Mouse (Mus musculus): Measurements from ENCODE around the gene Chac1. TPM values are rescaled to one million over a fixed set of nuclear protein-coding genes. Genes with fewer than 3 reads are reported as not detected.

Gene Chac1
- polyA plus RNA-seq, 1 experiment from 2014 or later = 34.2 TPM

DNA sequence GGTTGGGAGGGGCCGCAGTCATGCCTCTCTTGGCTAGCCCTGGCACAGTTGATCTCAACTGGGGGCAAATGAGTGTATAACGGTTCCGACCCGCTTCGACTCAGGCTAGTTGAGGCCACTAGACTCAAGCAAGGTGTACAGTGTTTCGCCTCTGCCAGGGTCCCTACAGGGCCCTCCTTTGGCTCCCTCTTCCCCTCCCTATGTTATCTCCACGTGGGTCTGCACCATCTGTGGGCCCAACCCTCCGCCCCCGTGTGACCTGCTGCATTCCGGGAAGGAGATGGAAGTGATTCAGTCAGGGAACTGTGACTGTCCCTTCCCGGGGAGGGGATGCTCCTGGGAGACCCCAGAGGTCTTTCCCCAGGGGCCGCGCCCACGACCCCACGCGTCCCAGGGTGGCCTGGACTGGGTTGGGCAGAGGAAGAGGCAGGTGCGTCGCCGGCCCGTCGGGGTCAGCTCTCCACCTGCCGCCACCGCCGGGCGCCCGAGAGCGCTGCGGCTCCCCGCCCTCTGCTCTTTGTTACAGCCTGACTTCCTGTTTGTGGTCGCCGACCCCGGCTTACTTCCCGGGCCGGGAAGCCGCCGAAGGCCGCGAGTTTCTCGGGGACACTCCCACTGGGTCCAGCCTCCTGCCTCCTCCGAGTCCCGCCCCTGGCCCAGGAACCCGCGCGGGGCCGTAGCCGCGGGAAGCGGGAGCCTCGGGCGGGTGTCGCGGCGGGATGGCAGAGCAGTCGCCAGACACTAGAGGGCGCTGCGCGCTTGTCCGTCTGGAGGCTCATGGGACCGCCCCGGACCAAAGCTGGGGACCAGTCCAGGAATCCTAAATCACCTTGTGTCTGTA, 13.4 kb upstream of the Chac1 start:
- DNase-seq (ENCODE audit: low read depth, low spot score) = no peak
- no peak for TF ChIP-seq CTCF (IDR thresholded peaks at IDR 0.05)
- in situ Hi-C loops (cut with MboI; ENCODE audit: low pct_unique_long_range_greater_than_20kb) = no loop called here
- no peaks in the 10 kb centered on the region for H3K27me3 ChIP-seq
- peak; percentile 86 for ATAC-seq
- CTCF ChIA-PET = interaction anchor here (0.7 to 2.4 kb wide), 15 partner anchors 9 to 107 kb away, joined by 3 to 23 read pairs (median 4); partner anchors contain the start of gene Vps18
- POLR2A ChIA-PET = no interaction called here

DNA sequence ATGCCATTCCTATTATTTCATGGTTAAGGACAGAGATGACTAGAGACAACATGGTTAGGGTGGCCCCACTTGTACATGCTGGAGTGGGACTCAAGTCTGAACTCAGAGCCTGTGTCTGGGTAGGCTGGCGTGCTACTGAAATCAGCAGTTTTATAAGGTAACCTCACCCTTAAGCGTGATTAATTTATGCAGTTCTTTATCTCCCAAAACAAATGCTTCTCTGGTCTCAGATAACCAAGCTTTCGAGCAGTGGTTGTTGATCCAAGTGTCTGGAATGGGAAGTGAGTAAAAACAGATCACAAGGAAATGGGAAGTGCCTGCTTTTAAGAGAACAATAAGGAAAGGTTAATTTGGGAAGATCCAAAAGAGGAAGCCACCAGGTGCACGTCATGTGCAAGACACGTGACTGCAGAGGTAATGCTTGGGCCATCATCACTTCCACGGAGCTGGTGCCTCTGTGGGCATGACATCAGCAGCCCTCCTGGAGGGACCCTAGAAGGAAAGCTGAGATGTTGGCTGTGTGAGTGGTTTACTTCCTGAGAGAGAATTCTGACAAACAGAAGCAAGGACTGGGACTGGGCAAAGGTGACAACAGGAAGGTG, 6.4 kb upstream of the Chac1 start:
- ChIA-PET POLR2A (no interaction called here), CTCF (interaction anchor here (1.1 kb wide), 1 partner anchor 43 kb away, joined by 3 read pairs; no protein-coding TSS in a partner anchor)
- no peak for TF ChIP-seq CTCF (IDR thresholded peaks at IDR 0.05)
- in situ Hi-C loops (cut with MboI; ENCODE audit: low pct_unique_long_range_greater_than_20kb) = loop anchor here (5.0 kb wide), 1 partner anchor 73 kb away; no protein-coding TSS in a partner anchor
- DNase-seq (ENCODE audit: low read depth, low spot score) (no peak), ATAC-seq (no peak)
- no peaks in the 10 kb centered on the region for H3K27me3 ChIP-seq

DNA sequence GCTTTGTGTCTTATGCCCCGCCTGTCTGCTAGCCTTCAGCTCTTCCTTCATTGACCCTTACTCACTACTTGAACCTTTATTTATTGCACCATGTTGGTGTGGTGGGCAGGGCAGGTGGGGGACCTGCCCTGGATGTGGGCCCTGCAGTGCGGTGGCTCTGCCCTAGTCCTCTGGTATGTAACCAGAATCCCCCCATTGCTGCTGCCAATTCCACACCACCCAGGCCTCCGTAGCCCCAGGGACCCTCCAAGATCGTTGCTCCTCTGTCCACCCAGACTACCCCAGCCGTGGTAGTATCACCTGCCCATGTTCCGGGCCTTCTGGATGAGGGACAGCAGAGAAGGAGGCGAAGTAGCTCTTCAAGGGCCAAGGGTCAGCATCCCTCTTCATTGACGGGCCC, 2.7 kb downstream of the Chac1 start:
- TF ChIP-seq CTCF (IDR thresholded peaks at IDR 0.05) = no peak
- ChIA-PET CTCF (interaction anchor here (0.7 kb wide), 1 partner anchor 15 kb away, joined by 3 read pairs; no protein-coding TSS in a partner anchor), POLR2A (no interaction called here)
- H3K27me3 ChIP-seq = no peaks in the 10 kb centered on the region
- ATAC-seq = no peak
- DNase-seq (ENCODE audit: low read depth, low spot score) = no peak
- in situ Hi-C loops (cut with MboI; ENCODE audit: low pct_unique_long_range_greater_than_20kb) = no loop called here

DNA sequence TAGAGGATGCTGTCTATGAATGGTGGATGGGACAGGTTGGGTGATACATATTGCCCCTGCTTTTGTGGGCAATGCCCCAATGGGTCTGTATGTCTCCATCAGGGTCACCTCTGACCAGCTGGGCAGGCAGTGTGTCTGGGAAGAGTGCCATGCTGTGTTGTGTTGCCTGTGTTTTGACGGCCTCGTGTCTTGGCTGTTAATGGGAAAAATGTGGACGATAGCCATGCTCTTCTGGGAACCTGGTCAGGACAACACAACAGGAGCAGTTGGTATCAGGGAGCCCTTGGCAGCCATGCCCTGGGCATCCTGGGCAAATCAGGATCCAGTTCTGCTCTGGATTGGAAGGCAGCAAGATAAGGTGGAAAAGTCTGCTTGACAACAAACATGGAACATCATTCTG, 4.1 kb downstream of the Chac1 start:
- ChIA-PET CTCF (interaction anchor here (1.0 kb wide), 2 partner anchors 10 to 46 kb away, joined by 3 read pairs; no protein-coding TSS in a partner anchor), POLR2A (no interaction called here)
- no peaks in the 10 kb centered on the region for H3K27me3 ChIP-seq
- no peak for TF ChIP-seq CTCF (IDR thresholded peaks at IDR 0.05)
- DNase-seq (ENCODE audit: low read depth, low spot score) = no peak
- in situ Hi-C loops (cut with MboI; ENCODE audit: low pct_unique_long_range_greater_than_20kb) = no loop called here
- no peak for ATAC-seq

DNA sequence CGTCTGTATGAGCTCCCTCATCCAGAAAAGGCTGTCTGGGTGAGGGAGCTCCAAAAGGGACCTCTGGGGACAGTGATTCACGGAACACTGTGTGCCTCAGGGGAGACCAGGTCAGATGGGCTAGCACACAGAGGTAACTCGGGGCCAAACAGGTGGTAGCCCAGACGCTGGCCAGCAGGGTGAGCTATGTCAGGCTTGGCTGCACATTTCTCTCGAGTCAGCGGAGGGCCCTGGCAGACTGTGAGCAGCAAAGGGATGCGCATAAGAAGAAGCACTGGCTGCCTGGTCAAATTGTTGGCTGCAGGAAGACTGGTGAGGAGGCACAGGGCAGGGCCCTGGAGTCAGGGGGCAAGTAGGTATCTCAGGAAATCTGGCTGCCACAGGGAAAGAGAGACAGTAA, 4.6 kb downstream of the Chac1 start:
- no peak for ATAC-seq
- ChIA-PET CTCF (interaction anchor here (1.0 kb wide), 2 partner anchors 9 to 46 kb away, joined by 3 read pairs; no protein-coding TSS in a partner anchor), POLR2A (no interaction called here)
- TF ChIP-seq CTCF (IDR thresholded peaks at IDR 0.05) = no peak
- no peak for DNase-seq (ENCODE audit: low read depth, low spot score)
- H3K27me3 ChIP-seq = no peaks in the 10 kb centered on the region
- in situ Hi-C loops (cut with MboI; ENCODE audit: low pct_unique_long_range_greater_than_20kb) = no loop called here

DNA sequence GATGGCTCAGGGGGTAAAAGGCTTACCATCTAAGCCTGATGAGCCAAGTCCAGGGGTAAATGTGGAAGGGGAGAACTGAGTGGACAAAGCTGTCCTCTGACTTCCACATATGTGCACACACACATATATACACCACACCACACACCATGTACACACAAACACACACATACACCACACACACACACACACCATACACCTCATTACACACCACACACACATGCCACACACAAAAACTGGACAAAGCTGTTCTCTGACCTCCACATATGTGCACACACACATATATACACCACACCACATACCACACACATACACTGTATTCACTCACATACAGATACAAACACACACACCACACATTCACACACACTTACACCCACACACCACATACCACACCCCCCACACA, 5.3 kb downstream of the Chac1 start:
- no peak for TF ChIP-seq CTCF (IDR thresholded peaks at IDR 0.05)
- no peak for ATAC-seq
- POLR2A ChIA-PET = interaction anchor here (0.6 kb wide), 1 partner anchor 15 kb away, joined by 3 read pairs; no protein-coding TSS in a partner anchor
- DNase-seq (ENCODE audit: low read depth, low spot score) = no peak
- H3K27me3 ChIP-seq = no peaks in the 10 kb centered on the region
- CTCF ChIA-PET = interaction anchor here (1.0 kb wide), 1 partner anchor 8 kb away, joined by 3 read pairs; no protein-coding TSS in a partner anchor
- in situ Hi-C loops (cut with MboI; ENCODE audit: low pct_unique_long_range_greater_than_20kb) = no loop called here

DNA sequence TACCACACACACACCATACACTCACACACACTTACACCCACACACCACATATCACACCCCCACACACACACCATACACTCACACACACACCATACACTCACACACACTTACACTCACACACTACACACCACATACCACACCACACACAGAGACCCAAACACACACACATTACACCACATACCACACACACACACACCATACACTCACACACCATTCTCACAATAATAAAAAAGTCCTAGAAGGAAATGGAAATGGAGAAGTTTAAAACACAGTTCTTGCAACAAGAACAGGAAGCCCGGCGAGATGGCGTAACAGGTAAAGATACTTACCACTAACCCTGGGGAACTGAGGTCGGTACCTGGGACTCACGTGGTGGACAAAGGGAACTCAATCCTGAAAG, 5.8 kb downstream of the Chac1 start:
- DNase-seq (ENCODE audit: low read depth, low spot score) (no peak), ATAC-seq (no peak)
- CTCF ChIA-PET = no interaction called here
- no peak for TF ChIP-seq CTCF (IDR thresholded peaks at IDR 0.05)
- POLR2A ChIA-PET = interaction anchor here (0.6 kb wide), 1 partner anchor 15 kb away, joined by 3 read pairs; no protein-coding TSS in a partner anchor
- no peaks in the 10 kb centered on the region for H3K27me3 ChIP-seq
- in situ Hi-C loops (cut with MboI; ENCODE audit: low pct_unique_long_range_greater_than_20kb) = no loop called here

DNA sequence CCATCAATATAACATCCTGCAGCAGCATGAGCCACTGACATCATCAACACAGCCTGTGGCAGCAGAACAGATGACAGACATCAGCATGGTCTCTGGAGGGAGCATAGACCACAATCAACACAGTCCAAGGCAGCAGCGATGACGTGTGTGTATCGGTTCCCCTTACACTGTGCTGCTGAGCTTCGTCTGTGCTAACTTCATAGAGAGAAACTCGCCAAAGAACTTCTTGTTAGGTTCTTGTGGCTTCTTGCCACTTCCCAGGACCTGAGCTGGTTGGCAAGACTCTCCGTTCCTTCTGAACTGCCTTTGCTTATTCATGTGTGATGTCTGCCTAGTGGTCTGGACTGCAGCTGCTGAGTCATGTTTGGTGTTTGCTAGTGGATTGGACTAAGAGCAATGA, 7.2 kb downstream of the Chac1 start:
- no peaks in the 10 kb centered on the region for H3K27me3 ChIP-seq
- ChIA-PET CTCF (interaction anchor here (0.8 kb wide), 1 partner anchor 55 kb away, joined by 3 read pairs; no protein-coding TSS in a partner anchor), POLR2A (interaction anchor here (0.5 kb wide), 2 partner anchors 64 to 739 kb away, joined by 3 to 4 read pairs; no protein-coding TSS in a partner anchor)
- DNase-seq (ENCODE audit: low read depth, low spot score) (no peak), ATAC-seq (no peak)
- in situ Hi-C loops (cut with MboI; ENCODE audit: low pct_unique_long_range_greater_than_20kb) = no loop called here
- no peak for TF ChIP-seq CTCF (IDR thresholded peaks at IDR 0.05)

- in situ Hi-C loops (cut with MboI; ENCODE audit: low pct_unique_long_range_greater_than_20kb) = no loop called here
- DNase-seq (ENCODE audit: low read depth, low spot score) (no peak), ATAC-seq (no peak)
- no peak for TF ChIP-seq CTCF (IDR thresholded peaks at IDR 0.05)
- no peaks in the 10 kb centered on the region for H3K27me3 ChIP-seq
- ChIA-PET CTCF (no interaction called here), POLR2A (interaction anchor here (0.7 kb wide), 1 partner anchor 108 kb away, joined by 3 read pairs; no protein-coding TSS in a partner anchor)
Observed at GRCm38 (mm10) chr2:119359721-119360291, 8.8 kb downstream of the Chac1 start.

- DNase-seq (ENCODE audit: low read depth, low spot score) = no peak
- no peaks in the 10 kb centered on the region for H3K27me3 ChIP-seq
- no peak for TF ChIP-seq CTCF (IDR thresholded peaks at IDR 0.05)
- ChIA-PET POLR2A (no interaction called here), CTCF (interaction anchor here (1.0 to 1.8 kb wide), 5 partner anchors 9 to 27 kb away, joined by 3 to 5 read pairs (median 4); no protein-coding TSS in a partner anchor)
- no peak for ATAC-seq
- in situ Hi-C loops (cut with MboI; ENCODE audit: low pct_unique_long_range_greater_than_20kb) = no loop called here
Observed at GRCm38 (mm10) chr2:119364969-119365368, 13.9 kb downstream of the Chac1 start.

Data from Patski (cell line).